Comparison of ENCODE assay signal across 8 mouse cellular contexts in the genomic region with DNA sequence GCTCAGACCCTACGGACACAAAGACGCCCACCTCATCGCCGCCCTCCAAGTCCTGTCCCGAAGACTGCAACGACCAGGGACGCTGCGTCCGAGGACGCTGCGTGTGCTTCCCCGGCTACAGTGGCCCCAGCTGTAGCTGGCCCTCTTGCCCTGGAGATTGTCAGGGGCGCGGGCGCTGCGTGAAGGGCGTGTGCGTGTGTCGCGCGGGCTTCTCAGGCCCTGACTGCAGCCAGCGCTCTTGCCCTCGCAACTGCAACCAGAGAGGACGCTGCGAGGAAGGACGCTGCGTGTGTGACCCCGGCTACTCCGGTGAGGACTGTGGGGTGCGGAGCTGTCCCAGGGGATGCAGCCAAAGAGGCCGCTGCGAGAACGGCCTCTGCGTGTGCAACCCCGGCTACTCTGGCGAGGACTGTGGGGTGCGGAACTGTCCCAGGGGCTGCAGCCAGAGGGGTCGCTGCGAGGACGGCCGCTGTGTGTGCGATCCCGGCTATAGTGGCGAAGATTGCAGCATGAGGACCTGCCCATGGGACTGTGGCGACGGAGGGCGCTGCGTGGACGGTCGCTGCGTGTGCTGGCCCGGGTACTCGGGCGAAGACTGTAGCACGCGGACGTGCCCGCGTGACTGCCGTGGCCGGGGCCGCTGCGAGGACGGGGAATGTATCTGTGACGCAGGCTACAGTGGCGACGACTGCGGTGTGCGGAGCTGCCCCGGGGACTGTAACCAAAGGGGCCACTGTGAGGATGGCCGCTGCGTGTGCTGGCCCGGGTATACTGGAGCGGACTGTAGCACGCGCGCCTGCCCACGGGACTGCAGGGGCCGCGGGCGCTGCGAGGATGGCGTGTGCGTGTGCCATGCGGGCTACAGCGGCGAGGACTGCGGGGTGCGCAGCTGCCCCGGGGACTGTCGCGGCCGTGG. TPM values are rescaled to one million over a fixed set of nuclear protein-coding genes. Genes with fewer than 3 reads are reported as not detected.
DNase-seq lines count a peak whose midpoint lies in the region; ATAC-seq and TF ChIP-seq lines count a peak whose summit lies in the region.

No protein-coding gene starts in this region.

- peak overlapping the region; percentile 53 for H3K9ac ChIP-seq in limb, embryonic 13.5 days

- H3K4me2 ChIP-seq in limb, embryonic 13.5 days (replicated peaks) = peak overlapping the region; percentile 68

- peak overlapping the region; percentile 12 for H3K4me3 ChIP-seq in lung, adult 2 months (replicated peaks; ENCODE audit: extremely low read depth, low read depth, low read length)
- H3K4me3 ChIP-seq in embryonic fibroblast, embryonic 13.5 days (ENCODE audit: insufficient read depth, low read length) = no peak overlapping the region
- peak overlapping the region; percentile 42 for H3K4me3 ChIP-seq in limb, embryonic 13.5 days

- no peak for TF ChIP-seq POLR2A in lung, adult 2 months (IDR thresholded peaks at IDR 0.05; ENCODE audit: borderline replicate concordance, extremely low read depth, low read depth, low read length)
- TF ChIP-seq POLR2A in embryonic fibroblast, embryonic 13.5 days (IDR thresholded peaks at IDR 0.05; ENCODE audit: low read depth, low read length) = no peak

- 32% methylated on average over 93 of the region's 93 CpGs for WGBS in lung, adult 2 months
- WGBS in limb, embryonic 13.5 days = 11% methylated on average over 93 of the region's 93 CpGs

- ATAC-seq in limb, embryonic 13.5 days (ENCODE audit: low FRiP score, low read depth) = peak; percentile 16; the same call in 1 of the 2 replicates

- no peak for TF ChIP-seq CTCF in lung, adult 2 months (IDR thresholded peaks at IDR 0.05; ENCODE audit: insufficient read depth, low read length)
- 0 out of 2 replicates have a peak, but pooled peaks have one; percentile 4 for TF ChIP-seq CTCF in embryonic fibroblast, embryonic 13.5 days (IDR thresholded peaks at IDR 0.05; ENCODE audit: borderline replicate concordance, insufficient read depth, low read length)

- H3K4me1 ChIP-seq in lung, adult 2 months (ENCODE audit: control insufficient read depth, insufficient read depth, low read length) = peaks cover 17% of the 10 kb centered on the region
- H3K4me1 ChIP-seq in embryonic fibroblast, embryonic 13.5 days (ENCODE audit: control insufficient read depth, insufficient read depth, low read length) = no peaks in the 10 kb centered on the region
- peaks cover 16% of the 10 kb centered on the region for H3K4me1 ChIP-seq in limb, embryonic 13.5 days

- DNase-seq in lung, adult 2 months = no peak
- no peak for DNase-seq in lung, adult 18-20 months
- DNase-seq in retina, postnatal 1 day = peak; percentile 45
- DNase-seq in urinary bladder, adult 18-20 months (ENCODE audit: low spot score in 2 of 2) = no peak
- DNase-seq in left cerebral cortex, adult 8-10 months (ENCODE audit: low spot score in 2 of 2) = no peak
- no peak for DNase-seq in layer of hippocampus, adult 11-12 months (ENCODE audit: low spot score)

- H3K27ac ChIP-seq in embryonic fibroblast, embryonic 13.5 days (ENCODE audit: insufficient read depth, low read length) = no peak overlapping the region
- H3K27ac ChIP-seq in limb, embryonic 13.5 days = no peak overlapping the region

- peaks cover 86% of the 10 kb centered on the region for H3K27me3 ChIP-seq in limb, embryonic 13.5 days

- no peaks in the 10 kb centered on the region for H3K36me3 ChIP-seq in limb, embryonic 13.5 days

- no peaks in the 10 kb centered on the region for H3K9me3 ChIP-seq in limb, embryonic 13.5 days

RNA-seq across cellular contexts. Expression of a gene that starts 1.1 kb away (rescaled TPM):
- polyA plus RNA-seq in lung, adult 2 months (2012; rRNA removed) = 39.6 and 49.2 TPM in 2 replicates
- 0.19 and 0.20 TPM in 2 replicates for polyA plus RNA-seq in embryonic fibroblast, embryonic 13.5 days (2011; ENCODE audit: insufficient read length, low read depth, missing spikeins)
- polyA plus RNA-seq in limb, embryonic 13.5 days (2015; fragmentation: Nextera tagmentation; extraction: Ambion mirVana) = 0.09 TPM in 2 replicates
- 1 to 10 TPM; 2.5 to 3.1 (median 2.8) TPM for total RNA-seq in left cerebral cortex, adult 8-10 months (2022)

RNA-seq across cellular contexts. Expression of a gene that starts 24.5 kb away (rescaled TPM):
- 81.8 and 88.0 TPM in 2 replicates for polyA plus RNA-seq in lung, adult 2 months (2012; rRNA removed)
- polyA plus RNA-seq in embryonic fibroblast, embryonic 13.5 days (2011; ENCODE audit: insufficient read length, low read depth, missing spikeins) = 65.2 and 83.8 TPM in 2 replicates
- polyA plus RNA-seq in limb, embryonic 13.5 days (2015; fragmentation: Nextera tagmentation; extraction: Ambion mirVana) = 97.6 and 99.6 TPM in 2 replicates
- 10 to 100 TPM; 46.3 to 56.8 (median 53.7) TPM for total RNA-seq in left cerebral cortex, adult 8-10 months (2022)

RNA-seq across cellular contexts. Expression of a gene that starts 26.8 kb away (rescaled TPM):
- polyA plus RNA-seq in lung, adult 2 months (2012; rRNA removed) = 2.4 and 2.9 TPM in 2 replicates
- polyA plus RNA-seq in embryonic fibroblast, embryonic 13.5 days (2011; ENCODE audit: insufficient read length, low read depth, missing spikeins) = 17.9 and 20.2 TPM in 2 replicates
- polyA plus RNA-seq in limb, embryonic 13.5 days (2015; fragmentation: Nextera tagmentation; extraction: Ambion mirVana) = 16.5 and 18.8 TPM in 2 replicates
- 10 to 100 TPM; 12.5 to 16.7 (median 14.8) TPM for total RNA-seq in left cerebral cortex, adult 8-10 months (2022)

RNA-seq across cellular contexts. Expression of a gene that starts 42.1 kb away (rescaled TPM):
- polyA plus RNA-seq in lung, adult 2 months (2012; rRNA removed) = 5.2 and 6.7 TPM in 2 replicates
- polyA plus RNA-seq in embryonic fibroblast, embryonic 13.5 days (2011; ENCODE audit: insufficient read length, low read depth, missing spikeins) = 0.53 TPM in 1 of 2 replicates, not detected in the other
- 0.25 and 0.40 TPM in 2 replicates for polyA plus RNA-seq in limb, embryonic 13.5 days (2015; fragmentation: Nextera tagmentation; extraction: Ambion mirVana)
- 100 to 1,000 TPM in 3 of 4 experiments, 10 to 100 TPM in 1; 90.1 to 149 (median 116) TPM for total RNA-seq in left cerebral cortex, adult 8-10 months (2022)

RNA-seq across cellular contexts. Expression of a gene that starts 43.1 kb away (rescaled TPM):
- 38.7 and 40.9 TPM in 2 replicates for polyA plus RNA-seq in lung, adult 2 months (2012; rRNA removed)
- 28.2 and 32.3 TPM in 2 replicates for polyA plus RNA-seq in embryonic fibroblast, embryonic 13.5 days (2011; ENCODE audit: insufficient read length, low read depth, missing spikeins)
- 22.8 and 24.4 TPM in 2 replicates for polyA plus RNA-seq in limb, embryonic 13.5 days (2015; fragmentation: Nextera tagmentation; extraction: Ambion mirVana)
- 10 to 100 TPM; 38.1 to 48.6 (median 45.4) TPM for total RNA-seq in left cerebral cortex, adult 8-10 months (2022)

Comparison
In these comparisons a context has a peak if more than half of its experiments do, and no peak if none do; other contexts are left out.
1. RNA of a gene that starts 1.1 kb away (polyA plus RNA-seq): 39.6 to 49.2 TPM in lung, adult 2 months; 0.19 to 0.20 TPM in embryonic fibroblast, embryonic 13.5 days and 0.09 TPM in limb, embryonic 13.5 days; every median in the first group is over 10 times any median in the second.